Mouse (Mus musculus) limb, embryonic 14.5 days (tissue): ENCODE measurements around the gene Wdr12. TPM values are rescaled to one million over a fixed set of nuclear protein-coding genes. Genes with fewer than 3 reads are reported as not detected.
"Not testable (repeated sequence)": the region's sequence is repeated elsewhere in the genome, so short reads cannot be mapped to it uniquely, and the experiment has no call there.

ENCODE experiments used
- ATAC-seq: fragments of 200-750 bp; cut with Nextera tagmentation; 2 replicates; pipeline ENCODE4 v1.8.0; 2017; ENCODE audit warnings: low read depth, moderate number of reproducible peaks, moderate TSS enrichment; ENCODE audit not compliant: low FRiP score
- DNase-seq: peaks from one replicate; pipeline ENCODE4 v3.0.0-alpha.2; 2015; ENCODE audit warnings: low spot score
- H3K27ac ChIP-seq: fragments of 300-500 bp; sonication (generic); replicated peaks from 2 replicates; pipeline ENCODE4 v1.5.1; 2014; ENCODE audit warnings: low read depth, mild to moderate bottlenecking, low read length, moderate library complexity, mixed read lengths
- H3K27me3 ChIP-seq: fragments of 300-500 bp; sonication (generic); 2 replicates; pipeline ENCODE4 v1.6.1; 2014; ENCODE audit warnings: low read length, mixed read lengths; ENCODE audit not compliant: control insufficient read depth, insufficient read depth
- H3K36me3 ChIP-seq: fragments of 300-500 bp; sonication (generic); 2 replicates; pipeline ENCODE4 v1.6.1; 2014; ENCODE audit warnings: mild to moderate bottlenecking, low read length, moderate library complexity, mixed read lengths; ENCODE audit not compliant: control insufficient read depth, insufficient read depth
- H3K4me1 ChIP-seq: fragments of 300-500 bp; sonication (generic); 2 replicates; pipeline ENCODE4 v1.6.1; 2014; ENCODE audit warnings: antibody characterized with exemption, low read length, mixed read lengths; ENCODE audit not compliant: control insufficient read depth, insufficient read depth
- H3K4me2 ChIP-seq: fragments of 300-500 bp; sonication (generic); replicated peaks from 2 replicates; pipeline ENCODE4 v1.6.1; 2014; ENCODE audit warnings: low read depth, mild to moderate bottlenecking, low read length, moderate library complexity; ENCODE audit not compliant: severe bottlenecking
- H3K4me3 ChIP-seq: fragments of 300-500 bp; sonication (generic); replicated peaks from 2 replicates; pipeline ENCODE4 v1.5.1; 2014; ENCODE audit warnings: low read length
- H3K9ac ChIP-seq: fragments of 300-500 bp; sonication (generic); 2 replicates; pipeline ENCODE4 v1.6.1; 2014; ENCODE audit warnings: mild to moderate bottlenecking, low read depth, low read length, moderate library complexity; ENCODE audit not compliant: severe bottlenecking
- H3K9me3 ChIP-seq: fragments of 300-500 bp; sonication (generic); 2 replicates; pipeline ENCODE4 v1.6.1; 2016; ENCODE audit warnings: low read length; ENCODE audit not compliant: control insufficient read depth
- POLR2A ChIP-seq: fragments of 200-500 bp; IDR thresholded peaks from 2 replicates; pipeline ENCODE4 v1.8.0; 2012; ENCODE audit warnings: inconsistent platforms, mild to moderate bottlenecking, moderate library complexity, borderline replicate concordance; ENCODE audit not compliant: insufficient read depth, insufficient read length; ENCODE audit errors: extremely low read depth
- WGBS: fragments of 180-500 bp; shearing (Covaris S2); extraction: QIAGEN DNeasy Blood & Tissue Kit; methylation state at CpG from one replicate; pipeline ENCODE4 v1.1.7; 2014; 5-methylcytosine and 5-hydroxymethylcytosine counted together
- polyA plus RNA-seq, 2 experiments: library from polyadenylated mRNA; depleted of rRNA in 1 of 2; stranded (reverse) in 1 of 2; unstranded in 1 of 2; fragments of >200 nt; fragmentation: Nextera tagmentation in 1 of 2; extraction: Ambion mirVana in 1 of 2; gene quantifications; 2 replicates each; pipeline versions ENCODE4 v1.2.1 to v1.2.3; 2012 to 2014

The Wdr12 gene
- polyA plus RNA-seq, 2 experiments: 23.4 to 39.6 TPM

GRCm38 (mm10) chr1:60056310-60056709 is 42.1 kb downstream of the Wdr12 start:
- no peaks in the 10 kb centered on the region for H3K36me3 ChIP-seq
- ATAC-seq (no peak), DNase-seq (no peak)
- H3K4me3 ChIP-seq: no peak overlapping the region
- H3K9me3 ChIP-seq: no peaks in the 10 kb centered on the region
- no peaks in the 10 kb centered on the region for H3K4me1 ChIP-seq
- WGBS: 82% methylated on average over 3 of the region's 3 CpGs
- H3K9ac ChIP-seq: no peak overlapping the region
- no peaks in the 10 kb centered on the region for H3K27me3 ChIP-seq
- TF ChIP-seq POLR2A: no peak
- no peak overlapping the region for H3K27ac ChIP-seq
- no peak overlapping the region for H3K4me2 ChIP-seq

GRCm38 (mm10) chr1:60054659-60055058 is 43.8 kb downstream of the Wdr12 start:
- no peak for TF ChIP-seq POLR2A
- Histone ChIP-seq H3K4me3 (no peak overlapping the region), H3K4me1 (no peaks in the 10 kb centered on the region), H3K9me3 (no peaks in the 10 kb centered on the region), H3K36me3 (no peaks in the 10 kb centered on the region), H3K4me2 (no peak overlapping the region), H3K27ac (no peak overlapping the region), H3K9ac (no peak overlapping the region), H3K27me3 (no peaks in the 10 kb centered on the region)
- WGBS: 39% methylated on average over 3 of the region's 3 CpGs
- DNase-seq (no peak), ATAC-seq (no peak)

- WGBS: 88% methylated on average over 5 of the region's 5 CpGs
- H3K4me3 ChIP-seq: not testable (repeated sequence)
Measured at GRCm38 (mm10) chr1:60047481-60047880, 51.0 kb downstream of the Wdr12 start.

GRCm38 (mm10) chr1:60044595-60044994 is 53.9 kb downstream of the Wdr12 start:
- Histone ChIP-seq H3K27ac (no peak overlapping the region), H3K27me3 (peaks cover 15% of the 10 kb centered on the region), H3K9me3 (no peaks in the 10 kb centered on the region), H3K9ac (no peak overlapping the region), H3K36me3 (no peaks in the 10 kb centered on the region), H3K4me1 (no peaks in the 10 kb centered on the region), H3K4me3 (no peak overlapping the region), H3K4me2 (no peak overlapping the region)
- no peak for TF ChIP-seq POLR2A
- WGBS: 81% methylated on average over 1 of the region's 1 CpGs
- DNase-seq (no peak), ATAC-seq (no peak)

More at GRCm38 (mm10) chr1:60047481-60047880, 51.0 kb downstream of the Wdr12 start:
- not testable (repeated sequence) for ATAC-seq, H3K9ac ChIP-seq, H3K27ac ChIP-seq, H3K4me2 ChIP-seq, H3K9me3 ChIP-seq, H3K36me3 ChIP-seq, H3K4me1 ChIP-seq, DNase-seq
- H3K27me3 ChIP-seq: peaks cover 10% of the 10 kb centered on the region

GRCm38 (mm10) chr1:60042796-60043469 is 55.5 kb downstream of the Wdr12 start, which contains the start of gene Ica1l:
Gene Ica1l, minus strand, starts transcription at chr1:60043184.
- Histone ChIP-seq H3K36me3 (no peaks in the 10 kb centered on the region), H3K9me3 (no peaks in the 10 kb centered on the region), H3K4me2 (peak within 1 kb of the TSS; percentile 95), H3K4me3 (peak within 1 kb of the TSS; percentile 74), H3K9ac (peak within 1 kb of the TSS; percentile 71), H3K27ac (no peak within 1 kb of the TSS), H3K27me3 (peaks cover 15% of the 10 kb centered on the region), H3K4me1 (no peaks in the 10 kb centered on the region)
- TF ChIP-seq POLR2A: no peak
- peak; percentile 25 for DNase-seq
- 2% methylated on average over 54 of the region's 99 CpGs for whole genome bisulfite sequencing
- ATAC-seq: peak; percentile 84

GRCm38 (mm10) chr1:60042398-60042795 is 56.0 kb downstream of the Wdr12 start:
- 3% methylated on average over 19 of the region's 19 CpGs for WGBS
- TF ChIP-seq POLR2A: no peak
- Histone ChIP-seq H3K36me3 (no peaks in the 10 kb centered on the region), H3K9me3 (no peaks in the 10 kb centered on the region), H3K4me3 (peak overlapping the region; percentile 74), H3K4me1 (no peaks in the 10 kb centered on the region), H3K27ac (no peak overlapping the region), H3K4me2 (peak overlapping the region; percentile 95), H3K27me3 (peaks cover 15% of the 10 kb centered on the region), H3K9ac (peak overlapping the region; percentile 71)
- ATAC-seq (no peak; the same call in 1 of the 2 replicates), DNase-seq (no peak)
